Mouse (Mus musculus) kidney, embryonic 15.5 days (tissue): ENCODE results near the gene Panx1. TPM values are rescaled to one million over a fixed set of nuclear protein-coding genes. Genes with fewer than 3 reads are reported as not detected.

Source experiments
- ATAC-seq: fragments of 200-750 bp; cut with Nextera tagmentation; replicated peaks from 2 replicates; pipeline ENCODE4 v1.8.0; 2017; ENCODE audit warnings: moderate TSS enrichment; ENCODE audit not compliant: low FRiP score
- H3K27ac ChIP-seq: fragments of 300-500 bp; sonication (generic); 2 replicates; pipeline ENCODE4 v1.5.1; 2015; ENCODE audit warnings: mild to moderate bottlenecking, inconsistent platforms
- H3K27me3 ChIP-seq: fragments of 300-500 bp; sonication (generic); 2 replicates; pipeline ENCODE4 v1.6.1; 2015; ENCODE audit warnings: inconsistent platforms
- H3K36me3 ChIP-seq: fragments of 300-500 bp; sonication (generic); 2 replicates; pipeline ENCODE4 v1.6.1; 2015; ENCODE audit warnings: inconsistent platforms
- H3K4me1 ChIP-seq: fragments of 300-500 bp; sonication (generic); 2 replicates; pipeline ENCODE4 v1.6.1; 2015; ENCODE audit warnings: inconsistent platforms
- H3K4me2 ChIP-seq: fragments of 300-500 bp; sonication (generic); 2 replicates; pipeline ENCODE4 v1.6.1; 2015; ENCODE audit warnings: moderate library complexity, mild to moderate bottlenecking, inconsistent platforms
- H3K4me3 ChIP-seq: fragments of 300-500 bp; sonication (generic); replicated peaks from 2 replicates; pipeline ENCODE4 v1.5.1; 2015; ENCODE audit warnings: mild to moderate bottlenecking, inconsistent platforms
- H3K9ac ChIP-seq: fragments of 300-500 bp; sonication (generic); 2 replicates; pipeline ENCODE4 v1.6.1; 2015; ENCODE audit warnings: mild to moderate bottlenecking, inconsistent platforms
- H3K9me3 ChIP-seq: fragments of 300-500 bp; sonication (generic); replicated peaks from 2 replicates; pipeline ENCODE4 v1.6.1; 2016; ENCODE audit warnings: inconsistent platforms
- WGBS: fragments of 180-500 bp; shearing (Covaris S2); methylation state at CpG from one replicate; pipeline ENCODE4 v1.1.7; 2015; ENCODE audit warnings: mixed read lengths; 5-methylcytosine and 5-hydroxymethylcytosine counted together
- polyA plus RNA-seq: library from polyadenylated mRNA; unstranded; fragments of >200 nt; fragmentation: Nextera tagmentation; extraction: Ambion mirVana; gene quantifications from 2 replicates; pipeline ENCODE4 v1.2.1, GENCODE M21; 2015

Panx1 gene
- 45.7 and 48.0 TPM in 2 replicates for polyA plus RNA-seq

- no peaks in the 10 kb centered on the region for H3K9me3 ChIP-seq
- 0 out of 2 replicates have a peak, but pooled peaks cover 3% of the 10 kb centered on the region for H3K36me3 ChIP-seq
- peaks cover 23% of the 10 kb centered on the region for H3K4me1 ChIP-seq
- H3K27ac ChIP-seq: peak within 1 kb of the TSS; percentile 87
- H3K9ac ChIP-seq: peak within 1 kb of the TSS; percentile 77
- peak; percentile 84 for ATAC-seq
- under 1% methylated on average over 64 of the region's 68 CpGs for WGBS
- peak within 1 kb of the TSS; percentile 81 for H3K4me2 ChIP-seq
- H3K27me3 ChIP-seq: no peaks in the 10 kb centered on the region
- peak within 1 kb of the TSS; percentile 78 for H3K4me3 ChIP-seq
Measured at GRCm38 (mm10) chr9:15045084-15045669, at the start of gene Panx1. Panx1 (minus strand) TSS chr9:15045478.

GRCm38 (mm10) chr9:15068686-15069295 lies 23.5 kb upstream of the Panx1 start:
- ATAC-seq: peak; percentile 85
- Histone ChIP-seq H3K9ac (no peak overlapping the region), H3K4me1 (0 out of 2 replicates have a peak, but pooled peaks cover 3% of the 10 kb centered on the region), H3K27ac (no peak overlapping the region), H3K9me3 (no peaks in the 10 kb centered on the region), H3K4me3 (no peak overlapping the region), H3K36me3 (no peaks in the 10 kb centered on the region), H3K4me2 (no peak overlapping the region), H3K27me3 (no peaks in the 10 kb centered on the region)
- WGBS: 72% methylated on average over 6 of the region's 6 CpGs

DNA sequence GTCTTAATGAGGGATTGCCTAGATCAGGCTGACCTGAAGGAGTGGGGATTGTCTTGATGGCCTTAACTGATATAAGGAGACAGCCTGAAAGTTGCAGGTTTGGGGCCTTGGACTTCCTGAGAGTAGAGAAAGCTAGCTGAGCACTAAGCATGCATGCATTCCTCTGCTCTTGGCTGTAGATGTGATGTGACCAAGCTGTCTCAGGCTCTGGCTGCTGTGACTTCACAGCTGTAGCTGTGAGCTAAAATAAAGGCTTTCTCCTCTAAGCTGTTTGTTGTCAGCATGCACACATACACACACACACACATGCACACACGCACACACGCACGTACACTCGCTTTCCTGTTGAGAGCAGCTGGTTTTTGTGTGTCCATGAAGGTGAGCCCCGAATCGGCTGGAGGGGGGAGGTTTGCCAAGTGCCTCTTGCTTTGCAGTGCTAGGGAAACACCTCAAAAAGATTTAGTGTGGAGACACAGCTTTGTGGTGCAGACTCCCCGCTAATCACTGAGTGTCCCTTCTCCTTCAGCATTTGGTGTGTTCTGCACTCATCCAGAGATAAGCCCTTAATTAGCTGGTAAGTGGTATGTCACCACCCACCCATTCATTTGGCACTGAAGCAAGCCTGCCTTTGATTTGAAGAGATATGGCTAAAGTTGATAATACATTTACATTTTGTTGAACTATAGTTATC lies 22.9 kb upstream of the Panx1 start:
- Histone ChIP-seq H3K27me3 (no peaks in the 10 kb centered on the region), H3K27ac (no peak overlapping the region), H3K9me3 (no peaks in the 10 kb centered on the region), H3K4me3 (no peak overlapping the region), H3K9ac (no peak overlapping the region), H3K36me3 (no peaks in the 10 kb centered on the region), H3K4me2 (no peak overlapping the region), H3K4me1 (0 out of 2 replicates have a peak, but pooled peaks cover 3% of the 10 kb centered on the region)
- WGBS: 72% methylated on average over 7 of the region's 7 CpGs
- ATAC-seq: no peak

DNA sequence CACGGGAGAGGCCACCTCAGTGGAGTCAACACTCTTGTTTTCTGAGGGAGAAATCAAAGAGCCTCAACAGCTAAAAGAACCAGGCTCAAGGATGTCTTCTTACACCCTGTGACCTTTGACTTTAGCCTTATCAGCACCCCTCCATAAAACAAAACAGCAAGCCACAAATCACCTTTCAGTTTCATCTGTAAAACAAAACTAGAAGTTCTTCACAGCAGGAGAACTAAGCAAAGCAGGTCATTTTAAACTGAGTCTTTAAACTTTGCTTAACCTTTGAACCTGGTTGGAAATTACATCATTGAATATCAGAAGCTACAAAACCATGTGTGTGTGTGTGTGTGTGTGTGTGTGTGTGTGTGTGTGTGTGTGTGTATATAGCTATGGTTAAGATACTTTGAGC lies 18.9 kb upstream of the Panx1 start:
- Histone ChIP-seq H3K27ac (no peak overlapping the region), H3K9me3 (no peaks in the 10 kb centered on the region), H3K4me3 (no peak overlapping the region), H3K9ac (no peak overlapping the region), H3K4me1 (0 out of 2 replicates have a peak, but pooled peaks cover 3% of the 10 kb centered on the region), H3K27me3 (no peaks in the 10 kb centered on the region), H3K4me2 (no peak overlapping the region), H3K36me3 (no peaks in the 10 kb centered on the region)
- ATAC-seq: no peak
- WGBS: 8% methylated on average over 1 of the region's 1 CpGs

DNA sequence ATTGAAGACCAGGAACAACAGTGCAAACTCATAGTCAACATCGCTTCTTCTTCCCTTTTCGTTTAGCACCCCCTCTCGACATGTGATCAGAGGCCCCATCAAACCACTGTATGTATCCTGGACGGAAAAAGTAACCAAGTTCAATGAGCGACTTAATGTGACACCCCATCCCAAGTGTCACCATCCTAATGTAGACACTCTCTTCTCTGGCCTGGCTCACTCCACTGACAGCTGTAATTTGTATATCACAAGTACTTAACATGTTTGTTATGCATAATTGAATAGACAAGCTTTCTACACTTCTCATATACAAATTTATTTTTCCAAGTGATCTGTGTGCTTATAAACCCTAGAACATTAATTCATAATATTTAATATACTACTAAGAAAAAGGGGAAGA lies 15.6 kb upstream of the Panx1 start:
- 87% methylated on average over 5 of the region's 5 CpGs for WGBS
- ATAC-seq: no peak
- no peak overlapping the region for H3K9ac ChIP-seq
- H3K27me3 ChIP-seq: no peaks in the 10 kb centered on the region
- no peak overlapping the region for H3K27ac ChIP-seq
- no peak overlapping the region for H3K4me2 ChIP-seq
- no peak overlapping the region for H3K4me3 ChIP-seq
- no peaks in the 10 kb centered on the region for H3K9me3 ChIP-seq
- H3K36me3 ChIP-seq: no peaks in the 10 kb centered on the region
- no peaks in the 10 kb centered on the region for H3K4me1 ChIP-seq

GRCm38 (mm10) chr9:15060026-15060425 lies 14.7 kb upstream of the Panx1 start:
- Histone ChIP-seq H3K4me3 (no peak overlapping the region), H3K36me3 (no peaks in the 10 kb centered on the region), H3K4me1 (no peaks in the 10 kb centered on the region), H3K27me3 (no peaks in the 10 kb centered on the region), H3K9ac (no peak overlapping the region), H3K9me3 (no peaks in the 10 kb centered on the region), H3K27ac (no peak overlapping the region), H3K4me2 (no peak overlapping the region)
- 83% methylated on average over 6 of the region's 6 CpGs for WGBS
- no peak for ATAC-seq

DNA sequence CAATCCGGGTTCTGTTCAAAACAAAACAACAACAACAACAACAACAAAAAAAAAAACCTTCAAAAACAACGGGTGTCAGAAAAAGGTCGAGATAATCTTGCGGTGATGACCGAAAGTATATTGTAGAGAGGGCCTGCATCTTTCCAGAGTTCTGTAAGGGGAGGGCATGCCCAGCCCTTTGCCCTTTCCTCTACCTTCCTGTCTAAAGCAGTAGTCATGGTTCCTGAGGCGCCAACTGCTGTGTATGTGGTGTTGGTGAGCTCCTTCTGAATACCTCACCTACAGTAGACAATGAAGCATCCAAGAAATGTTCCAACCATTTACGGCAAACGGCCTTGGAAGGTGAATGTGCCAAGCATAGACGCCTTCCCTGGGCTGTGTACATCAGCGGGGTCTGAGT lies 462 bp upstream of the Panx1 start:
- Histone ChIP-seq H3K9ac (peak overlapping the region; percentile 77), H3K4me1 (peaks cover 23% of the 10 kb centered on the region), H3K4me3 (peak overlapping the region; percentile 78), H3K9me3 (no peaks in the 10 kb centered on the region), H3K4me2 (peak overlapping the region; percentile 81), H3K36me3 (0 out of 2 replicates have a peak, but pooled peaks cover 3% of the 10 kb centered on the region), H3K27ac (peak overlapping the region; percentile 87), H3K27me3 (no peaks in the 10 kb centered on the region)
- 38% methylated on average over 10 of the region's 10 CpGs for WGBS
- ATAC-seq: no peak

DNA sequence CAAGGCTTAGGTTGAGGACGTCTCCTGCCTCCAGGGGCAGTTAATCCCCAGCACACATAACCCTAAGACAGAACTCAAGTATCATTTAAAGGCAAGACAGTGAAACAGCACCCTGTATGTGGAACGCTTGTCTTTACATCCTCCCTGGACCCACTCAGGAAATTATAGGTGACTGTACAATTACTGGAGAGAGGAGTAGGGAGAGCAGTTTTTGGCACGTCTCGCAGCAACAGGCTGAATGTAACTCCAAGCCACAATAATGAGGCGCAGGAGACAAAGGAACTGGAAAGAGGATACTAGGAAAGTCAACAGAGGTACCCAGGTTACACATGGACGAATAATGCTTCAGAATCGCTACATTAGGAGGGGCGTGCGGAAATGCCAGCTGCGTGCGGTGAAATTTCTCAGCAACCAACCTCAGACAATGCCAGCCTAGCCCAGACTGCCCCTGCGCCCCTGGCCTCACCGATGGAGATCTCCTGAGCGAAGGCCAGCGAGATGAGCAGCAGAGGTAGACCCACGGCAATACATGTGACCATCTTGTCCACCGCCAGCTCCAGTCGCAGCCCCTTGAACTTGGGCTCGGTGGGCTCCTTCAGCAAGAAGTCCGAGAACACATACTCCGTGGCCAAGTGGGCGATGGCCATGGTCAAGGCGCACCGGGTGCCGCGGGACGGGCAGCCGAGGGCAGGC lies 741 bp downstream of the Panx1 start:
- peak overlapping the region; percentile 81 for H3K4me2 ChIP-seq

DNA sequence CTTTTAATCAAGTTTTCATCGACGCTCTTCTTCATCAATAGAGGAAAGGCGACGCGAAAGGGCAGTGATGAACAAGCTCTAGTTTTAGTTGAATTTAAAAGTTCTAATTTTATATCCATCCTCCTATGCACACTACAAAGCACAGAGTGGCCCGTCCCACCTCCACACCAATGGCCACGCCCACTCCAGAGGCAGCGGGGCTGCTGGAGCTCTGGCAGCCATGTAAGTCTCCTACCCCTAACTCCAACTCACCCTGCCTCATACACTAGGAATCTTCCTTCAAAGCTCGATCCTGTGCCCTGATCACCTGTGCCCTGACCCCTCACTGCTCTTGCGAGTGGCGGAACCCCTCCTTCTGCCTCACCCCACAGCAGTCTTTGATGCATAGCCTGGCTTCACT lies 3.7 kb downstream of the Panx1 start:
- H3K27ac ChIP-seq: no peak overlapping the region
- no peak overlapping the region for H3K4me3 ChIP-seq
- WGBS: 82% methylated on average over 11 of the region's 11 CpGs
- H3K9ac ChIP-seq: no peak overlapping the region
- ATAC-seq: no peak
- H3K27me3 ChIP-seq: no peaks in the 10 kb centered on the region
- no peaks in the 10 kb centered on the region for H3K9me3 ChIP-seq
- H3K36me3 ChIP-seq: 0 out of 2 replicates have a peak, but pooled peaks cover 3% of the 10 kb centered on the region
- H3K4me2 ChIP-seq: no peak overlapping the region
- peaks cover 35% of the 10 kb centered on the region for H3K4me1 ChIP-seq

More for the DNA sequence above, 741 bp downstream of the Panx1 start:
- peak overlapping the region; percentile 87 for H3K27ac ChIP-seq
- H3K4me3 ChIP-seq: peak overlapping the region; percentile 78
- H3K9me3 ChIP-seq: no peaks in the 10 kb centered on the region
- ATAC-seq: peak; percentile 30
- H3K4me1 ChIP-seq: peaks cover 23% of the 10 kb centered on the region
- under 1% methylated on average over 28 of the region's 28 CpGs for WGBS
- peak overlapping the region; percentile 77 for H3K9ac ChIP-seq
- 0 out of 2 replicates have a peak, but pooled peaks cover 3% of the 10 kb centered on the region for H3K36me3 ChIP-seq
- no peaks in the 10 kb centered on the region for H3K27me3 ChIP-seq

GRCm38 (mm10) chr9:15039848-15040247 lies 5.4 kb downstream of the Panx1 start:
- Histone ChIP-seq H3K4me2 (no peak overlapping the region), H3K4me1 (peaks cover 32% of the 10 kb centered on the region), H3K9ac (no peak overlapping the region), H3K36me3 (0 out of 2 replicates have a peak, but pooled peaks cover 3% of the 10 kb centered on the region), H3K27ac (no peak overlapping the region), H3K27me3 (no peaks in the 10 kb centered on the region), H3K4me3 (no peak overlapping the region), H3K9me3 (no peaks in the 10 kb centered on the region)
- no peak for ATAC-seq
- WGBS: 70% methylated on average over 5 of the region's 5 CpGs

GRCm38 (mm10) chr9:15037704-15038103 lies 7.6 kb downstream of the Panx1 start:
- Histone ChIP-seq H3K36me3 (0 out of 2 replicates have a peak, but pooled peaks cover 6% of the 10 kb centered on the region), H3K4me2 (no peak overlapping the region), H3K27me3 (no peaks in the 10 kb centered on the region), H3K4me3 (no peak overlapping the region), H3K27ac (peak overlapping the region; percentile 75), H3K9me3 (no peaks in the 10 kb centered on the region), H3K9ac (no peak overlapping the region), H3K4me1 (peaks cover 24% of the 10 kb centered on the region)
- 59% methylated on average over 3 of the region's 3 CpGs for WGBS
- peak; percentile 23 for ATAC-seq
